Mouse (Mus musculus): ENCODE data around the gene Zrsr1. TPM values are rescaled to one million over a fixed set of nuclear protein-coding genes. Genes with fewer than 3 reads are reported as not detected.

Gene Zrsr1
- polyA plus RNA-seq, 1 experiment from 2014 or later, result 3.0 TPM

GRCm38 (mm10) chr11:23013096-23013495 is 41.3 kb downstream of the Zrsr1 start:
- H3K36me3 ChIP-seq (ENCODE audit: control insufficient read depth, insufficient read depth, low read length), result no peaks in the 10 kb centered on the region
- H3K9me3 ChIP-seq (ENCODE audit: control insufficient read depth, low read length), result no peaks in the 10 kb centered on the region
- ATAC-seq (ENCODE audit: low FRiP score, low TSS enrichment), result no peak
- 74% methylated on average over 1 of the region's 1 CpGs for WGBS
- H3K4me1 ChIP-seq (ENCODE audit: control insufficient read depth, insufficient read depth, low read length), result no peaks in the 10 kb centered on the region
- no peaks in the 10 kb centered on the region for H3K27me3 ChIP-seq (ENCODE audit: control insufficient read depth, insufficient read depth, low read length)
- H3K9ac ChIP-seq (ENCODE audit: low read depth, low read length), result no peak overlapping the region
- no peak overlapping the region for H3K4me2 ChIP-seq (replicated peaks; ENCODE audit: low read depth, low read length)
- no peak overlapping the region for H3K4me3 ChIP-seq (ENCODE audit: low read length)
- H3K27ac ChIP-seq (ENCODE audit: low read depth, low read length), result no peak overlapping the region

- no peaks in the 10 kb centered on the region for H3K27me3 ChIP-seq (ENCODE audit: control insufficient read depth, insufficient read depth, low read length)
- no peaks in the 10 kb centered on the region for H3K4me1 ChIP-seq (ENCODE audit: control insufficient read depth, insufficient read depth, low read length)
- 92% methylated on average over 4 of the region's 4 CpGs for WGBS
- no peaks in the 10 kb centered on the region for H3K36me3 ChIP-seq (ENCODE audit: control insufficient read depth, insufficient read depth, low read length)
- ATAC-seq (ENCODE audit: low FRiP score, low TSS enrichment), result no peak
- no peak overlapping the region for H3K9ac ChIP-seq (ENCODE audit: low read depth, low read length)
- no peaks in the 10 kb centered on the region for H3K9me3 ChIP-seq (ENCODE audit: control insufficient read depth, low read length)
- H3K4me3 ChIP-seq (ENCODE audit: low read length), result no peak overlapping the region
- no peak overlapping the region for H3K27ac ChIP-seq (ENCODE audit: low read depth, low read length)
- no peak overlapping the region for H3K4me2 ChIP-seq (replicated peaks; ENCODE audit: low read depth, low read length)
These were observed 41.9 kb downstream of the Zrsr1 start for GRCm38 (mm10) chr11:23013580-23014294.

- no peaks in the 10 kb centered on the region for H3K36me3 ChIP-seq (ENCODE audit: control insufficient read depth, insufficient read depth, low read length)
- WGBS, result 70% methylated on average over 6 of the region's 6 CpGs
- H3K4me1 ChIP-seq (ENCODE audit: control insufficient read depth, insufficient read depth, low read length), result no peaks in the 10 kb centered on the region
- H3K9me3 ChIP-seq (ENCODE audit: control insufficient read depth, low read length), result no peaks in the 10 kb centered on the region
- ATAC-seq (ENCODE audit: low FRiP score, low TSS enrichment), result no peak
- no peaks in the 10 kb centered on the region for H3K27me3 ChIP-seq (ENCODE audit: control insufficient read depth, insufficient read depth, low read length)
- no peak overlapping the region for H3K27ac ChIP-seq (ENCODE audit: low read depth, low read length)
- H3K4me3 ChIP-seq (ENCODE audit: low read length), result no peak overlapping the region
- no peak overlapping the region for H3K9ac ChIP-seq (ENCODE audit: low read depth, low read length)
- H3K4me2 ChIP-seq (replicated peaks; ENCODE audit: low read depth, low read length), result no peak overlapping the region
These were observed 43.2 kb downstream of the Zrsr1 start for GRCm38 (mm10) chr11:23014996-23015395.

- H3K9ac ChIP-seq (ENCODE audit: low read depth, low read length), result no peak overlapping the region
- H3K4me1 ChIP-seq (ENCODE audit: control insufficient read depth, insufficient read depth, low read length), result no peaks in the 10 kb centered on the region
- no peaks in the 10 kb centered on the region for H3K27me3 ChIP-seq (ENCODE audit: control insufficient read depth, insufficient read depth, low read length)
- H3K4me3 ChIP-seq (ENCODE audit: low read length), result no peak overlapping the region
- H3K27ac ChIP-seq (ENCODE audit: low read depth, low read length), result no peak overlapping the region
- H3K9me3 ChIP-seq (ENCODE audit: control insufficient read depth, low read length), result no peaks in the 10 kb centered on the region
- no peaks in the 10 kb centered on the region for H3K36me3 ChIP-seq (ENCODE audit: control insufficient read depth, insufficient read depth, low read length)
- 90% methylated on average over 4 of the region's 4 CpGs for WGBS
- no peak overlapping the region for H3K4me2 ChIP-seq (replicated peaks; ENCODE audit: low read depth, low read length)
- ATAC-seq (ENCODE audit: low FRiP score, low TSS enrichment), result no peak
These were observed 46.1 kb downstream of the Zrsr1 start for GRCm38 (mm10) chr11:23017943-23018342.

GRCm38 (mm10) chr11:23020116-23020770 is 48.4 kb downstream of the Zrsr1 start:
- WGBS, result 52% methylated on average over 24 of the region's 24 CpGs
- H3K27ac ChIP-seq (ENCODE audit: low read depth, low read length), result no peak overlapping the region
- H3K9ac ChIP-seq (ENCODE audit: low read depth, low read length), result no peak overlapping the region
- H3K4me3 ChIP-seq (ENCODE audit: low read length), result no peak overlapping the region
- H3K27me3 ChIP-seq (ENCODE audit: control insufficient read depth, insufficient read depth, low read length), result no peaks in the 10 kb centered on the region
- H3K36me3 ChIP-seq (ENCODE audit: control insufficient read depth, insufficient read depth, low read length), result no peaks in the 10 kb centered on the region
- no peak for ATAC-seq (ENCODE audit: low FRiP score, low TSS enrichment)
- H3K4me2 ChIP-seq (replicated peaks; ENCODE audit: low read depth, low read length), result no peak overlapping the region
- no peaks in the 10 kb centered on the region for H3K9me3 ChIP-seq (ENCODE audit: control insufficient read depth, low read length)
- H3K4me1 ChIP-seq (ENCODE audit: control insufficient read depth, insufficient read depth, low read length), result no peaks in the 10 kb centered on the region

- Histone ChIP-seq H3K9ac (ENCODE audit: low read depth, low read length) (no peak overlapping the region), H3K36me3 (ENCODE audit: control insufficient read depth, insufficient read depth, low read length) (no peaks in the 10 kb centered on the region), H3K4me3 (ENCODE audit: low read length) (no peak overlapping the region), H3K4me2 (replicated peaks; ENCODE audit: low read depth, low read length) (no peak overlapping the region), H3K27me3 (ENCODE audit: control insufficient read depth, insufficient read depth, low read length) (no peaks in the 10 kb centered on the region), H3K4me1 (ENCODE audit: control insufficient read depth, insufficient read depth, low read length) (no peaks in the 10 kb centered on the region), H3K27ac (ENCODE audit: low read depth, low read length) (no peak overlapping the region), H3K9me3 (ENCODE audit: control insufficient read depth, low read length) (no peaks in the 10 kb centered on the region)
- no peak for ATAC-seq (ENCODE audit: low FRiP score, low TSS enrichment)
- 95% methylated on average over 14 of the region's 14 CpGs for WGBS
These were observed 49.0 kb downstream of the Zrsr1 start for GRCm38 (mm10) chr11:23020841-23021240.

- H3K4me1 ChIP-seq (ENCODE audit: control insufficient read depth, insufficient read depth, low read length), result no peaks in the 10 kb centered on the region
- ATAC-seq (ENCODE audit: low FRiP score, low TSS enrichment), result no peak
- H3K9ac ChIP-seq (ENCODE audit: low read depth, low read length), result no peak overlapping the region
- no peaks in the 10 kb centered on the region for H3K9me3 ChIP-seq (ENCODE audit: control insufficient read depth, low read length)
- H3K36me3 ChIP-seq (ENCODE audit: control insufficient read depth, insufficient read depth, low read length), result no peaks in the 10 kb centered on the region
- no peak overlapping the region for H3K27ac ChIP-seq (ENCODE audit: low read depth, low read length)
- WGBS, result 100% methylated on average over 2 of the region's 2 CpGs
- no peak overlapping the region for H3K4me2 ChIP-seq (replicated peaks; ENCODE audit: low read depth, low read length)
- H3K4me3 ChIP-seq (ENCODE audit: low read length), result no peak overlapping the region
- no peaks in the 10 kb centered on the region for H3K27me3 ChIP-seq (ENCODE audit: control insufficient read depth, insufficient read depth, low read length)
These were observed 51.4 kb downstream of the Zrsr1 start for GRCm38 (mm10) chr11:23023155-23023554.

GRCm38 (mm10) chr11:23024169-23024568 is 52.4 kb downstream of the Zrsr1 start:
- Histone ChIP-seq H3K27ac (ENCODE audit: low read depth, low read length) (no peak overlapping the region), H3K9me3 (ENCODE audit: control insufficient read depth, low read length) (no peaks in the 10 kb centered on the region), H3K4me3 (ENCODE audit: low read length) (no peak overlapping the region), H3K9ac (ENCODE audit: low read depth, low read length) (no peak overlapping the region), H3K36me3 (ENCODE audit: control insufficient read depth, insufficient read depth, low read length) (no peaks in the 10 kb centered on the region), H3K4me2 (replicated peaks; ENCODE audit: low read depth, low read length) (no peak overlapping the region), H3K4me1 (ENCODE audit: control insufficient read depth, insufficient read depth, low read length) (no peaks in the 10 kb centered on the region), H3K27me3 (ENCODE audit: control insufficient read depth, insufficient read depth, low read length) (no peaks in the 10 kb centered on the region)
- ATAC-seq (ENCODE audit: low FRiP score, low TSS enrichment), result no peak
- 82% methylated on average over 3 of the region's 3 CpGs for WGBS
